Mouse (Mus musculus) intestine, embryonic 16.5 days (tissue): Measurements from ENCODE around the gene Gramd1a. TPM values are rescaled to one million over a fixed set of nuclear protein-coding genes. Genes with fewer than 3 reads are reported as not detected.

Experiments
- polyA plus RNA-seq: library from polyadenylated mRNA; unstranded; fragments of >200 nt; fragmentation: Nextera tagmentation; extraction: Ambion mirVana; gene quantifications from 2 replicates; pipeline ENCODE4 v1.2.1, GENCODE M21; 2015

The Gramd1a gene
- polyA plus RNA-seq, 1 experiment from 2014 or later, result 39.7 TPM

Other genes with a start within 250 kb of the Gramd1a start
- gene Mag, start 241.0 kb downstream of the Gramd1a start, polyA plus RNA-seq, result 0.31 TPM in 2 replicates
- not detected in 2 replicates for gene Hamp2, start 231.2 kb downstream of the Gramd1a start, polyA plus RNA-seq
- gene Hamp, start 211.9 kb downstream of the Gramd1a start, polyA plus RNA-seq, result not detected in 2 replicates
- 12.9 and 13.3 TPM in 2 replicates for gene Usf2, start 199.1 kb downstream of the Gramd1a start, polyA plus RNA-seq
- 164 and 166 TPM in 2 replicates for gene Lsr, start 182.4 kb downstream of the Gramd1a start, polyA plus RNA-seq
- 12.8 and 13.7 TPM in 2 replicates for gene Fam187b, start 182.1 kb downstream of the Gramd1a start, polyA plus RNA-seq
- 22.5 and 26.9 TPM in 2 replicates for gene Fxyd5, start 113.4 kb downstream of the Gramd1a start, polyA plus RNA-seq
- gene Fxyd7, start 104.4 kb downstream of the Gramd1a start, polyA plus RNA-seq, result 20.1 and 22.0 TPM in 2 replicates
- gene Fxyd1, start 98.7 kb downstream of the Gramd1a start, polyA plus RNA-seq, result 62.6 and 71.9 TPM in 2 replicates
- gene Lgi4, start 96.6 kb downstream of the Gramd1a start, polyA plus RNA-seq, result 0.83 and 1.4 TPM in 2 replicates
- gene Fxyd3, start 79.2 kb downstream of the Gramd1a start, polyA plus RNA-seq, result 71.2 and 73.7 TPM in 2 replicates
- 66.4 and 73.6 TPM in 2 replicates for gene Hpn, start 40.6 kb downstream of the Gramd1a start, polyA plus RNA-seq
- 0.16 and 1.0 TPM in 2 replicates for gene Scn1b, start 28.9 kb downstream of the Gramd1a start, polyA plus RNA-seq
- gene Scgb2b2, start 134.6 kb upstream of the Gramd1a start, polyA plus RNA-seq, result not detected in 2 replicates
- gene Scgb1b2, start 135.9 kb upstream of the Gramd1a start, polyA plus RNA-seq, result not detected in 2 replicates
- not detected in 2 replicates for gene Scgb2b3, start 206.2 kb upstream of the Gramd1a start, polyA plus RNA-seq
- not detected in 2 replicates for gene Scgb1b3, start 219.7 kb upstream of the Gramd1a start, polyA plus RNA-seq